Mouse (Mus musculus) naive thymus-derived CD4-positive, alpha-beta T cell, adult 5 months (primary cell): ENCODE data around the gene Smn1. TPM values are rescaled to one million over a fixed set of nuclear protein-coding genes. Genes with fewer than 3 reads are reported as not detected.

Experiments used
- polyA plus RNA-seq: library from polyadenylated mRNA; unstranded; fragments of 100-300 nt; shearing (Covaris generic); gene quantifications from one replicate; pipeline ENCODE4 v1.2.1, GENCODE M21; 2017

Smn1 gene
- 28.2 TPM for polyA plus RNA-seq

GRCm38 (mm10) chr13:100124423-100125257, at the start of gene Smn1:
Gene Smn1, plus strand, starts transcription at chr13:100124852.

GRCm38 (mm10) chr13:100103748-100104254, 20.9 kb upstream of the Smn1 start, which contains the start of gene Bdp1:
Gene Bdp1, minus strand, starts transcription at chr13:100104070.

GRCm38 (mm10) chr13:100107652-100108472, 16.8 kb upstream of the Smn1 start, which contains the start of gene Serf1:
Gene Serf1, plus strand, starts transcription at chr13:100108012.

Other genes with a start within 250 kb of the Smn1 start
- not detected for gene Cartpt, start 223.8 kb upstream of the Smn1 start, polyA plus RNA-seq
- 14.5 TPM for gene Mccc2, start 109.2 kb upstream of the Smn1 start, polyA plus RNA-seq
- gene Bdp1, start 20.8 kb upstream of the Smn1 start, polyA plus RNA-seq, result 88.6 TPM
- gene Serf1, start 16.8 kb upstream of the Smn1 start, polyA plus RNA-seq, result 3.6 TPM
- gene Naip2, start 77.2 kb downstream of the Smn1 start, polyA plus RNA-seq, result 0.60 TPM
- not detected for gene Naip5, start 121.5 kb downstream of the Smn1 start, polyA plus RNA-seq
- 0.07 TPM for gene Naip6, start 192.8 kb downstream of the Smn1 start, polyA plus RNA-seq